Mouse (Mus musculus): ENCODE measurements around the gene Sgms1. TPM values are rescaled to one million over a fixed set of nuclear protein-coding genes. Genes with fewer than 3 reads are reported as not detected.
A peak's percentile ranks its signal among the peaks of the same experiment; 100 is the strongest.
"Not testable (repeated sequence)": the region's sequence is repeated elsewhere in the genome, so short reads cannot be mapped to it uniquely, and the experiment has no call there.

Gene Sgms1
- total RNA-seq, 2 experiments from 2014 or later = 59.4 to 88.9 TPM

DNA sequence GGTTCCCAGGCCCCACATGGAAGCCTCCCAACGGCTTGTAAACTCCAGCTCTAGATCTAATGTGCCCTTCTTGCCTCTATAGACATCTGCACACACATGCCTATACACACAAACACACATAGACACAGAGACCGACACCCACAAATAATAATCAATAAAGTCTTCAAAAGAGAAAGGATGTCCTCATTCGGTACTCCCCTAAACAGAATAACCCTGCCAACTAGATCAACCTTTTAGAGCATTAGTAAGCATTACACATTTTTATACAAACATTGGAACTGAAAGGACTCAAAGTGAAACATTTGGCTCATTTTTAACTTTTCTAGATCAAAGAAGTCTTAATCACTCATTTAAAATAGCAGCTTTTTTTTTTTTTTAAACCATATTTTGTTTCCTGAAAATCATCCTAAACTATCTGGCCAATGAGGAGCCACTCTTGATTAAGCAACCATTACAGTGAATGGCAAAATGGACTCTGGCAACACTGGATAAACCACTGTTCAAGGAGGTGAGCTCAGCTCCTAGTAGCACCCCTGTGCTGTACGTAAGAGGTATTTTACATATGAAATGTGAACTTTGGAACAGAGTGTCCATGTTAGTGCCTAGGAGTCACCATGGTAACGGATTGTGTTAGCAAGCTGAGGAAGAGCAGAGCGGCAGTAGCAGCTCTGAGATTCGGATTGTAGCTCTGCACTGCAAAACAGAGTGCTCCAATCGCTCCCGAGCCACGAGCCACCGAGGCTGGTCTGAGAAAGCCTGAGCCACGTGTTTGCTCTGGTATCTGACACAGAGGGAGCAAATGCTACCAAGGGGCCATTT is 30.6 kb downstream of the Sgms1 start:
- no peak for DNase-seq

DNA sequence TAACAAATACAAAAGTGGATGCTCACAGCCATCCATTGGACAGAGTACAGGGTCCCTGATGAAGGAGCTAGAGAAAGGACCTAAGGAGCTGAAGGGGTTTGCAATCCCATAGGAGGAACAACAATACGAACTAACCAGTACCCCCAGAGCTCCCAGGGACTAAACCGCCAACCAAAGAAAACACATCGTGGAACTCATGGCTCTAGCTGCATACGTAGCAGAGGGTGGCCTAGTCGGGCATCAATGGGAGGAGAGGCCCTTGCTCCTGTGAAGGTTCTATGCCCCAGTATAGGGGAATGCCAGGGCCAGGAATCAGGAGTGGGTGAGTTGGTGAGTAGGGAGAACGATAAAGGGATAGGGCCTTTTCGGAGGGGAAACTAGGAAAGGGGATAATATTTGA is 31.5 kb downstream of the Sgms1 start:
- DNase-seq = not testable (repeated sequence)

DNA sequence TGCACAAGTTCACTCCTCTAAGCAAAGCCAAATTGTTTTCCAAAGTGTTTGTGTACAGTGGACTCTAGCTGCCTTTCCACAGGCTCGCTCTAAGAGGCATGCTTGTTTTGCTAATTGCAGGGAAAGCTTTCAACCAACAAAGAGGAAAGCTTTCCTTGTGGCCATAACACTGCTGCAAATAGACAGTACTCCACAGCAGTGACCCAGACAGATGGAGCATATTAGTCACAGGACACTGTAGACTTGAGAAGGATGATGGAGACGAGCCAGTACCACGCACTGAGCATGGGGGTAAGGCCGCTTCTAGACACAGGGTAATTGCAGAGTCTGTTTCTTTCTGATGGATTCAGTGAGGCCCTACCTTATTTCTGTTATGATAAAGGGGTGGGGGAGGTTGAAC is 33.3 kb downstream of the Sgms1 start:
- peak in 1 of 2 experiments; percentile 39 for DNase-seq

DNA sequence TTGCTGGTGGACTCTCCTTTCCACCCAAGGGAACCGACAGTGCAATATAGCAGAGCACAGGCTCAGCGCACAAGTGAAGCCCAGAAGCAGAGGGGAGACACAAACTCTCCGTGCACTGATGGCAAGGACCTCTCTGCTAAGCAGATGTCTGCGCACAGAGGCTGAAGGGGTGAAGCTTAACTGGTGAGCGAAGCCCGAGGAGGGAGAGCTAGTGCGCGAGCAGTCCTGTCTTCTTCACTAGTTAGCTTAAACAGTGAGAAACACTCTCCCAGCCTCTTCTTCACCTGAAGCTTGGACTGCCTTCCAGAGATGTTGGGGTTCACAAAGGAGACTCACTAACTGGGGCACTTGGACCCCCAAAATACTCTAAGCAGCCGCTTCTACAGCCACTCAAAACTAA is 36.1 kb downstream of the Sgms1 start:
- no peak for DNase-seq

DNA sequence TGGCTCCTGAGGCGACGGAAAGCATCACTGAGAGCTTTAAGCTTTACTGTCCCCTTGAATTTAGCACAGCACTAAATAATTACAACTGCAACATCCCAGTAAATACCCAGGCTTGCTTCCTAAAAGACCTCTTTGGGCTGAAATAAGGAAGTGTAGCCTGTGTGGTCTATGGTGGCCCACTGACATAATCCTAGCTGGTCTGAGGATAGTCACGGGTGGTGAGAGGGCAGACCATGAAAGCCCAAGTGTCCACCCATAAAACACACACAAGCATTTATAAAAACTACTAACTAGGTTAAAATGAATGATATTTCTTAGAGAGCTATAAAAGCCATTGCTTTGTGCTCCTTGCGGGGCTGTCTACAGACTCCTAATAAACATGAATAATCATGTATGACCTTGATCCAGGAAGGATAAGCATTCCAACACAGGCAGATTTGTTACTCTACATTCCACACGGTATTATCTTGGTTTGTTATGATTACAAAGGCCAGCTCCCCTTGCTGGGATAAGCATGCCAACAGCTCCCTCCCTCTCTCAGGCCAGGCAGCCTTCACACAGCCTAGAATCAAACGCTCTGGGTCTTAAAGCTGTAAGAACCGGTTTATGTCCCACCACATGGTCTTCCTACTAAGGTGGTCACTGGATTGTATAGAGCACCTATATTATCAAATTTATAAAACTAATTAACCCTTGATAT is 40.4 kb downstream of the Sgms1 start:
- peak; percentile 46 to 59 for DNase-seq

DNA sequence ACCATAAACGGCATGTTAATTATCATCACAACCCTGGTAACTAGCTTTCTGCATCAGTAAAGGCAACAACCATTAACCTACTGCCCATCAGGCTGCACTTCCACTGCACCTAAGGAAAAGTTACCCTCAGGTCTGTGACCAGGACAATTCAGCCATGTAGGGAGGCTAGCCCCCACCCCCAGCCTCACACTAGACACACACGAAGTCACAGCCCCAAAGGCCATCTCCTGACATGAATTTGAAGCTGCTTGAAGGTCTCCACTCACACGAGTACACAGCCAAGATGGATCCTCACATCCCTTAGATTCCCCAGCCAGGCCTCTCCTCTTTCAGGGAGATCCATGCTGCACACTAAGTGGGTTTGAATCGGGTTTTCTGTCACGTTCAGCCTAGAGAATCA is 42.0 kb downstream of the Sgms1 start:
- DNase-seq = no peak

DNA sequence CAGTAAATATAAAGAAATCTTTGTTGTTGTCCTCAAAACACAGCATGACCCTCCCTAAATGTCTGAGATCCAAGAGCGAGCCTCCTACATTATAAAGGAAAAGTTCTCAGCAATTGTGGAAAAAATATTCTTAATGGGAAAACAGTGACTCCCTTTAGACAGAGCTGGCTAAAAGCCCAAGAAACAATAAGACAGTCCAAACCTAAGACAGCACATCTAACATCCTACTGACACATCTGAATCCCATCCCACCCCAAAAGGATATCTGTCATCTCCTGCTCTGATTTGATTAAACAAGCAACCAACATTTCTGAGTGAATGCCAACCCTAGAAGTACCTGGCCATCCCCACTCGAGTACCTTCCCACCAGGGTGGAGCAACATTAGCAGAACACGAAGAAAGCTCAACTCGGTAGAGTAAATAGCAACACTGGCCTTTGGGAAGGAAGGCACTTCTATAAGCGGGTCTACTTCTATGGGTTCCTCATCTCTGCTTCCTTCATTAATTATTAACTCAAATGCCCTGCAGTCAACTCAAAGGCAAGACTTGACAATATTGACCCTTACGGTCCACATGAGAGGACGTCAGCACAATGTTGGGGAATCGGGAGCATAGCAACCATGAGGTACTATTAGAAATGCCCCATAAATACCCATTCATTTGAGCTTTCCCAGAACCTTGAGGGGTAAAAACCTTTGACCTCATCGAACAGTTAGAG is 42.7 kb downstream of the Sgms1 start:
- no peak for DNase-seq

DNA sequence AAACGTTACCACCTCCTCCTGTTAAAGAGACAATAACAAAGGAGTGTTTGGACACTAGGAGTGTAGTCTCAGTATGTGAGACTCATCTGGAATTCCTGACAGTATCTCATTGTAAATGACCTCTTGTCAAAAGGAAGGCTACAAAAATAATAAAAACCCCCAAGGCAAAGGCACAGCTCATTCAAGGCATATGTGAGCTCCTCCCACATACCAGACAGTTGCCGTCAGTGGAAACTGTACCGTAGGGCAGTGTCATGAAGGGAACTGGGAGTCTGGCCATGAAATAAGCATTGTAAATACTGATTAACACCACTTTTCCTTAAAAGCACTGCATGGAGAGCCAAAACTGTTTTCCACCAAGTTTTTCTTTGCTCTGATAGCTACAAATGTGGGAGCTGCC is 43.3 kb downstream of the Sgms1 start:
- peak; percentile 66 to 74 for DNase-seq

DNA sequence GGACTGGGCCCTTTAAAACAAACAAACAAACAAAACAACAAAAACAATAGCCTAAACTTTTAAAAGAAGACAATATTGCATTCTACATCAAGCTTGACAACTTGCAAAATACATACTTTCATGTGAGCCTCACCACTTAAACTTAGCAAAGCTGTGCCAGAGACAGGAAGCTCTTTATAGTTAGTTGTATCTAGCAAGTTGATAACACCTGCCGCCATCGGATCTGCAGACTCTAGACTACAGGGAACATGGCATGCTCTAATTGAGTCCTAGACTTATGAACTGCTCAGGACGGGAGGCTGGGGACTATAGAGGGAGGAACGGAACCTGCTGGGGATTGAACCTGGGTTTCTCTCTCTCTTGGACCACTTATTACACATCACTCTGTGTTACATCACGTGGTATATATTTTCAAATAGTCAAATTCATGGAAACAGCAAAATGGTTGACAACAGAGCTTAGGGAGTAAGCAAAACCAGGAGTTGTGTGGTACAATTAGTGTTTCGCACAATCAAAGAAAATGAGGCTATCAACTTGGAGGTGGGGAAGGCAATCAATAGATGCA is 44.3 kb downstream of the Sgms1 start:
- no peak for DNase-seq

DNA sequence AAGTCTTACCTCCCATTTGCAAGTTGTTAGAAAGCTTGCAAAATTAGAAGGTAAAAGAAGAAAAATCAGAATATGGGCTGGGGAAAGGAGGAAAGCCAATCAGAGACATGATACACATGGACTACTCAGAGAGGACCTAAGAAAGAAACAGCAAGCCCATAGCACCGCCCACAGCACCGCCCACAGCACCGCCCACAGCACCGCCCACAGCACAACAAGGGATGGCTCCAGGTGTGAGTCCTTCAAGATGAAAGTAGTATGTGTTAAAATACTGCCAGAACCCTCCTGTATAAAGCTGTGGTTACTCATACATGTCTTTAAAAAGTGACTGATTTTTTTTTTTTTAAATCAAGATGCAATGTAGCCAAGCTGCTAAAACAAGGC is 44.8 kb downstream of the Sgms1 start:
- DNase-seq = no peak

DNA sequence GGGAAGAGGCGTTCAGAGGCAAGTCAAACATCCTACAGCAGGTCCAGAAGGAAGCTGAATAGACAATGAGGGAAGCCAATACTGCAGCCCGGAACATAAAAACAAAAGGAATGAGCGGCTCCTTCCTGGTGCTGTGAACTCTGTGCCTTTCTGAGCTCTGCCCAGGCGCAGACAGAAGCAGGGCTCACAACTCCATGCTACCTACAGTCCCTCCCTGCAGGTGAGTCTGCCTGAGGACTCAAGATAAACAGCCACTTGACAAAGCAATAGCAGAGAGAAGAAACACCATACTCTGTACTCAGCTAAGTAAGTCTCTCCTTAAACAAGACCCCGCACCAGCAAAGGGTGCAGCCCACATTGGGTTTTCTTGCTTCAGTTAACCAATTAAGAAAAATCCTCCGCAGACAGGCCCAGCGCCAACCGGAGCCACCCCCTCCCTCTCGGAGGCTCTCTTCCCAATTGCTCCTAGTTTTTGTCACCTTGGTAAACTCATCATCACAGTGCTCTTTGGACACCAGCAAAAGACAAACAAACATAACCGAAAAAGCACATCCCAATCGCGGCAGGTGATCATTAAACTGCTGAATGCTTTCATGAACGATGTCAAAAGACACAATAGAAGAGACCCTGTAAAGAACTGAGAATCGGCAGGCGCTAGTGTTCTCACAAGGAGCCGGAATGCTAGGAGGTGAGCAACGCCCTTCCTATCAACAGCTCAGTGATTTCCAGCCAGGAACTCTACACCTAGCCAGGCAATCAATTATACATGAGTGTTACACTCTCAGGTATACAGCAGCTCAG is 45.4 kb downstream of the Sgms1 start:
- no peak for DNase-seq

DNA sequence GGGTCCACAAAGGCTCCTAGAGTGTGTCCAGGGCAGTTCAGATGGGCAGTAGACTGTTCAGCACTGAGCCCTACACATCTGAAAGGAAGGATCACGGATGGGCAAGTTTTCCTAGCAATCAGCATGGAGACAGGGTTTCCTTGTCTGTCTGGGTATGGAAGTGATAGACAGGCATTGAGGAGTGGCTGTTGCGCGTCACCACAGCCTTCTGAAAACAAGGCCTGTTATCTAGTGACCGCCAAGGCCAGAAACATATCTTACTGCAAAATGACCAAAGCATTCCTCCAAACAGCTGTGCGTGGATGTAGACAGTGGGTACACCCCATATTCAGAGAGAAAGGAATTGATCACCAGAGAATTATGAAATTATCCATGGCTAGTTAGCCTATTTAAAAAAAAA is 47.1 kb downstream of the Sgms1 start:
- peak; percentile 55 to 60 for DNase-seq

DNA sequence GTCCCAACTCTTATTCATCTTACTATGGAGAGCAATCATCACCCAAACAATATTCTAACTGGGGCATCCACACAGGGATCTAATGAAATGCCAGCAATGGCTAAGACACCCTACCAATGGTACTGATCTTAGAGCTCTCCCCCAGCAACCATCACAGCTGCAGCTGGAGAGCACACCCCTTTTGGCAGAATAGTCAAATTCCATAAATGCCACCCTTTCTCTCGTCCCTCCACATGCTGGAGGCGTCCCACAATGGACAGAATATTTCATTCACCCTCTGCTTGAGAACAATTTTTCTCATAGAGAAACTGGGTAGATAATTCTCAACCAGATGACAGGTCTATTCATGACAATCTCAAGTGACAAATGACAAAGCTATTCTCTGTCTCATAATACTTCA is 48.4 kb downstream of the Sgms1 start:
- DNase-seq = no peak

DNA sequence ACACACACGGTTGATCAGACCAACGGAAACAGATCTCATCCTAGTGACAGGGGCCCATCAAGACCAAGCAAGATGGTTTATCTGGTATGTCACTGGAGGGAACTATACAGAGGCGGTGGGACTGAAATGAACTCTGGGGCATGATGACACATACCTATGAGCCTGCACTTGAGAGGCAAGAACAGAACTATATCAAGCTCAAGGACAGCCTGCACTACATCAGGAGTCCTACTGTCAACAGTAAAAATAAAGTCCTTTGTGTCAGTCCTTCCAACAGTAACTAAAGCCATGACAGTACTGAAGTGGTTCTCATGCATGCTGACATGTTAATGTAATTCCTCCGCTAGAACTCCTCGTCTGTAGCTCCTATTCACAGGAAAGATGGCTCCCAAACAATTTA is 49.3 kb downstream of the Sgms1 start:
- DNase-seq = no peak

DNA sequence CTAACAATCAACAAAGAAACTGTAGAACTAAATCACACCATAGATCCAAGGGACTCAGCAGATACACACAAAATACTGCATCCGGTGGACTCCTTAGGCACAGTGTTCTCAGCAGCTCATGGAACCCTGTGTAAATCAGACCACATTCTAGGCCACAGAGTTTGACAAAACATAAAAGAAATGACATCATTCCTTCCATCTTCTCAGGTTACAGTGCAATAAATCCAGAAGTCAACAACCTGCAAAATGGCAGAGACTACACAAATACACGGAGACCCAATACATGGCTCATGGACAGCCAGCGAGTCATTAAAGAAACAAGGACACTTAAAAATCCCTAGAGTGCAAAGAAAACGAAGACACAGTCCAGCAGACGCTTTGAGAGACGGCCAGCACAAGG is 51.8 kb downstream of the Sgms1 start:
- DNase-seq = no peak

DNA sequence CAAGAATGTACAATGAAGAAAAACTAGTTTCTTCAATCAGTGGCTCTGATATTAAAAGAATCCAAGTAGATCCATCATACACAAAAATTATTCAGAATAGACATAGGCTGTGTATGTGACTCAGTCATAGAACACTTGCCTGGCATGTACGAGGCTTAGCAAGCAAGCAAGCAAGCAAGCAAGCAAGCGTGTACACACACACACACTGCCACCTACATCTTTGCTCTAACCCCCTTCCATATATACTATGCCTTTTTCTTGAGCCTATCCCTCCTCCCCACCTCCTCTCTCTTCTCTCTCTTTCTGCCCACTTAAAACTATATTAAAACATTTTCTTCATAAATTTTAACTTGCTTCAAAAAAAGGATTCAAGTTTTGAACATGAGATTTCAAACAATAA is 54.8 kb downstream of the Sgms1 start:
- DNase-seq = no peak

DNA sequence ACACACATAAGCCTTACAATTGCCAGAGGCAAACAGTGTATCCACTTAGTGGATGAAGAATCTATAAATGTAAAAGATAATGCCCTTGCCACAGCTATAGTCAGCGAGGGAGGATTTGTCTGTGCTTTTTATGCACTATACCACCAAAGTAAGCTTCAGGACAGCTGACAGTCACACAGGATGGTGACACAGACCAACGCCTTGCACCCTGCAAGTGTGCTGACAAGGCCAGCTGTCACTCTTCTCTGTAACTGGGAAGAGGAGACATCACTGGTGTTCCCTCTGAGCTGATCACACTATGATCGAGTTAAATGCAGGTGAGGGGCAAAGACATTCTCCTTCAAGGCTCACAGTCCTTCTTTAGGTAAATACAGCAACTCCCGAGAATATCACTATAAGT is 56.0 kb downstream of the Sgms1 start:
- no peak for DNase-seq

DNA sequence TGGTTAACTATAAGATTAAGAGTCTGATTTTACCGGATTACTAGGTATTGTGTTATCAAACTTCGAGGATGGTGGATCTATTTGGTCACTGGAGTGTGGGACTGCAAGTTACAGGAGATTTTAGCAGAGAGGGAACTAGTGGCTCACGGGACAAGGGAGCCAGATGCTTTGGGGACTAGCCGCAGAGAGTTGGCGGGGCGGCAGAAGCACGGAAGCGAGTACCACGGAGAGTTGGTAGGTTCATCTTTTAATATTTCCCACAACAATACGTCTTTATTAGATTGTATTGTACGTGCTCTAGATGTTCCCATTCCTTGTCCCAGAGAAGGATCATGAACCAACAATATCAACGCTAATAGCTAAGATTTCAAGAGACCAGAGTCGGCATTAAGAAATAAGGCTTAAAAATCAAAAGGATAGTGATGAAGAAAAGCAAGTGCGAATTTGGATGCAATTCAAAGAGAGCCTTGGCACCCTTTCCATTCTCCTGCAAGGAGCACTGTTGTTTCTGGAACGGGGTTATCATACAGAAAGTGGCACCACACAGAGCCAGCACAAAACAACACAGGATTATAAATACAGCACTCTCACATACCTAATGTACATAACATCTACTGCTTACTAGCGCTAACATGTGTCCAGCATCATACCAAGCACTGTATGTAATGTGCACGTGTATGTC is 56.6 kb downstream of the Sgms1 start:
- DNase-seq = no peak

DNA sequence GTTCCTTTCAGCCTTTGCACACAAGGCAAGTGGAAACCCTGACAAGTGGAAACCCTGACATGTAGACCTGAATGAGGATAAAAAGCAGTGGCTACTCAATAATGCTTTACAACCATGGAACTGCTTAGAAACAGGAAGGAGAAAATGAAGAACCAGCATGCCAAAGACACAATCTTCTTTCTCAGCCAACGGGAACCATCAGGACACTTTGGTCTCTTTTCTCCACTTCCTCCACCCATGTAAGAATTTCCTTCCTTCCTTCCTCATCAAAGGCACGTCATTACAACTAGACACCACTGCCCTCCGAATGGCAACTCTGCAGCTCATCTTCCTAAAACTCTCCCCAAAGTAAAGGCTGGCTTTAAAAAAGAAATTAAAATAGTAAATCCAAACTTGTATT is 59.3 kb downstream of the Sgms1 start:
- no peak for DNase-seq

DNA sequence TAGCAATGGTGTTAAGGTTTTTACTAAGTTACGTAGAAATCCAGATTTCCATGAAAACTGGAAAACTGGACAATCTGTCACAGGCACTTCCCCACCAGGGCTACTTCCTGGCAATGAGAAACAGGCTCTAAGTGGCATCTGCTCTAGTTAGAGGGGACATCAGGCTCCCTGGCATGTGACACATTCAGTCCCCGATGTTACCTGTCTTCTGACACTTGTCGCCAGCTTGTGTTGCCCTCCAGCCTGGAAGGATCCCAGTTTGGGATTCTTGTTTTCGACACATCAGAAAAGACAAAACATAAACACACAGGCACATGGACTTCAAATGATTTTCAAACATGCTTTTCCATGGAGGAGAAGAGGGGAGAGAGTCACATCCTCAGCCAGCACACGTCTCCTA is 60.0 kb downstream of the Sgms1 start:
- no peak for DNase-seq

DNA sequence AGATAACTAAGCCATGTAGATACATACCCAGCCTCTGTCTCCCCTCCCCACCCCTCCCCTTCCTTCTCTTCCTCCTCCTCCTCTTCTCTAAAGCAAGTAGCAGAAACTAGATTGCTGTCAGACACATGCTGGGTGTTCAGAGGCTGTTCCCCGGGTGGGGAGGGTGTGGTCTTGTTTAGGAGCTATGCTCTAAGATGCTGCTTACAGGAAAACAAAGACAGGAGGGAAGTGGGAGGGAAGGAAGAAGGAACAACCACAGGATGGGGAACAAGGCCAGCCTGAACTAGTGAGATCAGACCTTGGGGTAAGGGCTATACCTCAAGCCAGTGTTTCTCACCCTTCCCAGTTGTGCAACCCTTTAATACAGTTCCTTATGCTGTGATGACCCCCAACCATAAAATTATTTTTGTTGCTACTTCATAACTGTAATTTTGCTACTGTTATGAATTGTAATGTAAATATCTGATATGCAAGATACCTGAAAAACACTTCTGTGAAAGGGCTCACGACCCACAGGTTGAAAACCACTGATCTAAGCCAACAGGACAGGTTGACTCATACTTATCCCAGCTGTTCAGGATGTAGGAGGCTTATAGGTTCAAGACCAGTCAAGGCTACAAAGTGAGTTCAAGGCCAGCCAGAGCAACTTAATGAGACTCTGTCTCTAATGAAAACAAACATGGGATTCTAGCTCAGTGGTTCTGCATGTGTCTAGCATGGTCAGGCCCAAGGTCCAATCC is 61.3 kb downstream of the Sgms1 start:
- DNase-seq = no peak

Data from adrenal gland, postnatal 36 days (tissue).